Mouse (Mus musculus): ENCODE measurements around the gene Cubn. TPM values are rescaled to one million over a fixed set of nuclear protein-coding genes. Genes with fewer than 3 reads are reported as not detected.

Cubn gene
- polyA plus RNA-seq, 1 experiment = 0.23 TPM

DNA sequence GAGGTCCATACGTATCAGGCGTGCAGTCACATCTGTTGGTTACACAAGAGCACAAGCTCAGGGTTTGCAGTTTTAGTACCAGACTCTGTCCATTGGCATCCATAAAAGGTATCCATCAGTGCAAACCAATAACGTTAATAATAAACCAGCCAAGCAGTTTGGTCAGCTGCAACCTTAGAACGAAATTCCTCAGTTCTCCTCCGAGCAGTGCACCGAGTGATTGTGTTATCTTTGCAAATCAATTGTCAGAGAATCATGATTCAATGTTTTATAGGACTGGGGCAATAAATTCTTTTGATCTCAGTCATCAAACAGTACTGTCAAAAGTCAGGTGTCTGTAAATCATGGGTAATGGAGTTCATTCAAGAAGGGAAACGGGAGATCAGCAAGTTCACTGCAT lies 12.4 kb downstream of the Cubn start:
- Histone ChIP-seq H3K4me1 (ENCODE audit: control insufficient read depth, insufficient read depth, low read length) (no peaks in the 10 kb centered on the region), H3K27me3 (ENCODE audit: control insufficient read depth, insufficient read depth, low read length) (no peaks in the 10 kb centered on the region), H3K4me3 (replicated peaks; ENCODE audit: insufficient read depth, low read depth, low read length) (no peak overlapping the region), H3K27ac (ENCODE audit: insufficient read depth, low read length) (no peak overlapping the region)
- 96% methylated on average over 7 of the region's 7 CpGs for WGBS
- no peak for DNase-seq
- no peak for TF ChIP-seq POLR2A (IDR thresholded peaks at IDR 0.05; ENCODE audit: borderline replicate concordance, insufficient read depth, low read length)

DNA sequence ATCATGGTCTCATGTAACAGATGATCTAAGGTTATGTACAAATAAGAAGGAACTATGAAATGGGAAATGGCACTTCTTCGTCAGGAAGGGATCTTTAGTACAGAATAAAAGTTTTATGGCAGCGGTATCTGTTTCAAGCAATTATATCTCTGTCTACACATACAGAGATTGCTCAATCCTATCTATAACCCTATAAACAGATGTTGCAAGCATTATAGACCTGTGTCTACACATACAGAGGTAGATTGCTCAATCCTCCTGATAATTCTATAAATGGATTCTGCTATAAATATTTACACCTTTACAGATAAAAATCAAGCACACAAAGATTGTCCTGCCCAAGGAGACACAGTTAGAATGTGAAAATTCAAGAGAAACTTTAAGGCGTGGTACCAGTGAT lies 21.5 kb downstream of the Cubn start:
- Histone ChIP-seq H3K4me3 (replicated peaks; ENCODE audit: insufficient read depth, low read depth, low read length) (no peak overlapping the region), H3K4me1 (ENCODE audit: control insufficient read depth, insufficient read depth, low read length) (no peaks in the 10 kb centered on the region), H3K27ac (ENCODE audit: insufficient read depth, low read length) (no peak overlapping the region), H3K27me3 (ENCODE audit: control insufficient read depth, insufficient read depth, low read length) (no peaks in the 10 kb centered on the region)
- 99% methylated on average over 3 of the region's 3 CpGs for WGBS
- no peak for DNase-seq
- no peak for TF ChIP-seq POLR2A (IDR thresholded peaks at IDR 0.05; ENCODE audit: borderline replicate concordance, insufficient read depth, low read length)
- no peak for TF ChIP-seq CTCF (IDR thresholded peaks at IDR 0.05; ENCODE audit: borderline replicate concordance, insufficient read depth, low read depth, low read length)

DNA sequence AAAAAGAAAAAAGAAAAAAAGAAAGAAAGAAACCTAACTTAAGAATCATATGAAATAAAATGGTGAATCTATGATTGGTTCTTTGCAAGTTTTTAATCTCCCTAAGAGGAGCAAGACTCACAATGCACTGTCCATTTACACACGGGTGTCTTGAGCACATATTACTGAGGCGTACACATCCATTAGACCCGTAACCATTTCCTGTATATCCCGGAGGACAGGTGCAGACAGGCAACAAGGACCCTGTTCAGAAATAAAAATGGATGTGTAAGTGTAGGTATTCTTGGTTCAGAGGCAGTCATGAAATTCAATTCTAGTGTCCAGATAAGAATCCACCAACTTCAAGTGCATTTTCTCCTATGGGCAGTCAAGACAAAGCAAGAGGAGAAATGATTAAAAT lies 22.0 kb downstream of the Cubn start:
- DNase-seq = no peak
- Histone ChIP-seq H3K27me3 (ENCODE audit: control insufficient read depth, insufficient read depth, low read length) (no peaks in the 10 kb centered on the region), H3K4me1 (ENCODE audit: control insufficient read depth, insufficient read depth, low read length) (no peaks in the 10 kb centered on the region), H3K4me3 (replicated peaks; ENCODE audit: insufficient read depth, low read depth, low read length) (no peak overlapping the region), H3K27ac (ENCODE audit: insufficient read depth, low read length) (no peak overlapping the region)
- WGBS = 90% methylated on average over 4 of the region's 4 CpGs
- no peak for TF ChIP-seq POLR2A (IDR thresholded peaks at IDR 0.05; ENCODE audit: borderline replicate concordance, insufficient read depth, low read length)
- no peak for TF ChIP-seq CTCF (IDR thresholded peaks at IDR 0.05; ENCODE audit: borderline replicate concordance, insufficient read depth, low read depth, low read length)

DNA sequence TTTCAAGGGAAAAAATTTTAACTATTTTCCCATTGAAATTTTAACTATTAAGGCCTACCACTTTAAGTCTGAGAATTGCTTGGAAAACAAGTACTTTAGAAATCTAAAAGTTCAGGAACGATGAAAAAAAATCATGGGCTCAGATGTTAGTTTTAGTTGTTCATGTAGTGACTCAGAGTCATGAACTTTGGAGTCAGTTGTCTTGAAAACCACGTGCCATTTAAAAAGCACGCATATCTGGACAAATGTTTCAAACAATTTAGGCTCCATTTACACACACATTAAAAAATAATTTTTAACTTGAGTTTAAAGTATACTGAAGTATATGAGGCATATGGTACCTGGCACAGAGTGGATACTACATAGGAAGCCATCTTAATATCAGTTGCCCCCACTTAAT lies 24.9 kb downstream of the Cubn start:
- Histone ChIP-seq H3K27me3 (ENCODE audit: control insufficient read depth, insufficient read depth, low read length) (no peaks in the 10 kb centered on the region), H3K4me1 (ENCODE audit: control insufficient read depth, insufficient read depth, low read length) (no peaks in the 10 kb centered on the region), H3K4me3 (replicated peaks; ENCODE audit: insufficient read depth, low read depth, low read length) (no peak overlapping the region), H3K27ac (ENCODE audit: insufficient read depth, low read length) (no peak overlapping the region)
- no peak for DNase-seq
- WGBS = 95% methylated on average over 3 of the region's 3 CpGs
- TF ChIP-seq POLR2A (IDR thresholded peaks at IDR 0.05; ENCODE audit: borderline replicate concordance, insufficient read depth, low read length) = no peak
- TF ChIP-seq CTCF (IDR thresholded peaks at IDR 0.05; ENCODE audit: borderline replicate concordance, insufficient read depth, low read depth, low read length) = no peak

DNA sequence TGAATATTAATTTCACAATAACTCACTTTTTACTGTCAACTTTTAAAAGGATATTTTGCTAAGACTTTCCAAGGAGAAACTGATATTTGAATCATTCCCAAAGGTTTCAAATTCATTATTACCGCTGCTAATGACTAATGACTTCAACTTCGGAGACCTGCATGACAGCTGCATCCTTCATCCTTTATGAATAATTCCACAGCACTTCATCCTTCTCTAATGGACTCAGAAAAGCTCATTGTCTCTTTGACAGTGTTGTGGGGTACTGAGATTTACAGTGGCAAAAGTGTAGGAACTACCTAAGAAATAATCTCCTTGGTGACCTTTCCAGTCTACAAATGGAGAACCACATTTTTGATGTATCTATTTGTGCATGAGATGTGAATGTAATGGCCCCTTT lies 33.5 kb downstream of the Cubn start:
- WGBS = 76% methylated on average over 2 of the region's 2 CpGs

DNA sequence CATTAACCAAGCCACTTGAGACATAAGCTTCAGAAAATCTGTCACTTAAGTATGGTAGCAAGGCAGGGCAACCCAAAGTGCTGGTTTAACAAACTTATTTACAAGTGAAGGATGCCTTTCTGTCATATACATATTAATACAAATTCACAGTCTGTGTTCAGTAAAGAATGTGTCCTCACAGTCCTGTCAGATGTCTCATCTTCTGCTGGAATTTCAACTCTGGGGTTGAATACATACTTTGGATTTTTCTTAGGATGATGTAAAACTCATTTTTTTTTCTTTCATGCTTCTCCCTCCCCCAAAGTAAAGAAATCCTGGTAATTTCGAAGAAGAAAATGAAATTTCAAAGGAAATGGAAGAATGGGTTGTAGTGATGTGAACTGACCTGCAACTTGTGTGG lies 34.8 kb downstream of the Cubn start:
- Histone ChIP-seq H3K27me3 (ENCODE audit: control insufficient read depth, insufficient read depth, low read length) (no peaks in the 10 kb centered on the region), H3K4me1 (ENCODE audit: control insufficient read depth, insufficient read depth, low read length) (no peaks in the 10 kb centered on the region), H3K4me3 (replicated peaks; ENCODE audit: insufficient read depth, low read depth, low read length) (no peak overlapping the region), H3K27ac (ENCODE audit: insufficient read depth, low read length) (no peak overlapping the region)
- WGBS = 63% methylated on average over 1 of the region's 1 CpGs
- DNase-seq = no peak
- TF ChIP-seq POLR2A (IDR thresholded peaks at IDR 0.05; ENCODE audit: borderline replicate concordance, insufficient read depth, low read length) (no peak), CTCF (IDR thresholded peaks at IDR 0.05; ENCODE audit: borderline replicate concordance, insufficient read depth, low read depth, low read length) (no peak)

More for the DNA sequence above, 33.5 kb downstream of the Cubn start:
- TF ChIP-seq CTCF (IDR thresholded peaks at IDR 0.05; ENCODE audit: borderline replicate concordance, insufficient read depth, low read depth, low read length) (no peak), POLR2A (IDR thresholded peaks at IDR 0.05; ENCODE audit: borderline replicate concordance, insufficient read depth, low read length) (no peak)
- Histone ChIP-seq H3K4me3 (replicated peaks; ENCODE audit: insufficient read depth, low read depth, low read length) (no peak overlapping the region), H3K4me1 (ENCODE audit: control insufficient read depth, insufficient read depth, low read length) (no peaks in the 10 kb centered on the region), H3K27me3 (ENCODE audit: control insufficient read depth, insufficient read depth, low read length) (no peaks in the 10 kb centered on the region), H3K27ac (ENCODE audit: insufficient read depth, low read length) (no peak overlapping the region)
- DNase-seq = no peak

DNA sequence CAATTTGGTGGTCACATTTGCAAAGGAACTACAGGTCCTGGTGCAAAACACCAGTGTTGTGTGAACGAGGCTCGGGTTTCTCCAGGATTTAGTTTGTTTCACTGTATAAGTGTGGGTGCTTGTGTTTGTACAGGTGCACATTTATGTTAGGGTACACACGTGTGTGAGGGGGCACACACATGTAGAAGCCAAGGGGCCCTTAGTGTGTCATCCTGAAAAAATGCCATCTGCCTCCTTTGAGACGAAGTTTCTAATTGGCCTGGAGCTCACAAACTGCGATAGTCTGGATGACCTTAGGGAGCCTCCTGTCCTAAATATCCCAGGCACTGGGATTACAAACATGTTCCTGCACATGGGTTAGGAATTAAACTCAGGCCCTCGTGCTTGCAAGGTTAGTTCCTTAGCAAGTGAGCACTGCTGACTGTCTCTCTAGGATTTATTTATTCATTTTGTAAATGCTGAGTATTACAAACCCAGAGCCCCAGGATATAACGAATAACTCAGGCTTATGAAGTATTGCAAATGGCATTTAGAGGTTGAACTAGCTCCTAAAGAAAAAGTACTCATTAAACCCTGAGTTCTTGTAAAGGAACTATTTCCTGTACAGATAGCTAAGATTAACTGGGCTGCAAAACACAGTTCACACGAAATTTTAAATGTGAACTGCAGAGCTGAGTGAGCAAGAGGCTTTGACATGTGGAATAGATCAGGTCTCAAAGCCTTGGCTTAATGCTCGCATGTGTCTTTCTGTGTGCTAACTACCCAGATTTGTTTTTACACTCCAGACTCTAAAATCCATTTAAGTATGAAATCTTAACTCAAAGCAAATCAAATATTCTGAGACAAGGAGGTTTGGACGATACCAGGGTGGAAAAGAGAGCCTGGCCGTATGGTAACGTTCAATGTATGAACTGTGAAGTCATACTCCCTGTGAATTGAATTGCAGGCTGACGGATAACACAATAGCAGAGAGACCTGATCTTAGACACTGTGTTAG lies 39.8 kb downstream of the Cubn start:
- no peak overlapping the region for H3K27ac ChIP-seq (ENCODE audit: insufficient read depth, low read length)
- H3K4me1 ChIP-seq (ENCODE audit: control insufficient read depth, insufficient read depth, low read length) = no peaks in the 10 kb centered on the region
- 69% methylated on average over 13 of the region's 13 CpGs for WGBS
- H3K4me3 ChIP-seq (replicated peaks; ENCODE audit: insufficient read depth, low read depth, low read length) = no peak overlapping the region
- DNase-seq = no peak
- no peak for TF ChIP-seq POLR2A (IDR thresholded peaks at IDR 0.05; ENCODE audit: borderline replicate concordance, insufficient read depth, low read length)
- no peak for TF ChIP-seq CTCF (IDR thresholded peaks at IDR 0.05; ENCODE audit: borderline replicate concordance, insufficient read depth, low read depth, low read length)
- H3K27me3 ChIP-seq (ENCODE audit: control insufficient read depth, insufficient read depth, low read length) = no peaks in the 10 kb centered on the region

DNA sequence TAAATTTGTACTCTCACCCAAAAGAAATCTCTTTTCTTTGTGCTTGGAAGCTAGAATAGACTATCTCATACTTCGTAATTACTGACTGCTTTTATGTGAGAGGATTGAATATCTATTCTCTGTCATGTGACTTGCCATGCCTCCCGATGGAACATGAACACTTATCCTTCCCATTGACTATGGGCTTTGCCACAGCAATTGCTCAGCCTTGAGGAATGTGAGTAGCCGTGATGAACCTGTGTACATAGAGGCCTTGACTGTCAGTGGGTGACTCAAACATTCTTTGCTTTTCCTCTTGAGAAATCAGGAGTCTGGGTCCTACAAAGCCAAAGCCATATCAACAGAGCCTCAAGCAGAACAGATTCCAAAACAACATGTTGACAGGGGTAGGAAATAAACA lies 40.7 kb downstream of the Cubn start:
- no peak for DNase-seq

More for the DNA sequence above, 40.7 kb downstream of the Cubn start:
- Histone ChIP-seq H3K4me1 (ENCODE audit: control insufficient read depth, insufficient read depth, low read length) (no peaks in the 10 kb centered on the region), H3K4me3 (replicated peaks; ENCODE audit: insufficient read depth, low read depth, low read length) (no peak overlapping the region), H3K27me3 (ENCODE audit: control insufficient read depth, insufficient read depth, low read length) (no peaks in the 10 kb centered on the region), H3K27ac (ENCODE audit: insufficient read depth, low read length) (no peak overlapping the region)
- TF ChIP-seq POLR2A (IDR thresholded peaks at IDR 0.05; ENCODE audit: borderline replicate concordance, insufficient read depth, low read length) (no peak), CTCF (IDR thresholded peaks at IDR 0.05; ENCODE audit: borderline replicate concordance, insufficient read depth, low read depth, low read length) (no peak)
- WGBS = 85% methylated on average over 3 of the region's 3 CpGs

Measured in cerebellum, adult 2 months (tissue).